Mouse (Mus musculus) midbrain, embryonic 12.5 days (tissue): Measurements from ENCODE around the gene Csrnp2. TPM values are rescaled to one million over a fixed set of nuclear protein-coding genes. Genes with fewer than 3 reads are reported as not detected.

ENCODE experiments used
- polyA plus RNA-seq: library from polyadenylated mRNA; unstranded; fragments of >200 nt; fragmentation: Nextera tagmentation; extraction: Ambion mirVana; gene quantifications from 2 replicates; pipeline ENCODE4 v1.2.1, GENCODE M21; 2016

The Csrnp2 gene
- polyA plus RNA-seq, 1 experiment from 2014 or later, result 37.1 TPM

Other genes with a start within 250 kb of the Csrnp2 start
- not detected in 2 replicates for gene Tmprss12, start 214.7 kb downstream of the Csrnp2 start, polyA plus RNA-seq
- 4.5 and 4.7 TPM in 2 replicates for gene Mettl7a1, start 191.3 kb downstream of the Csrnp2 start, polyA plus RNA-seq
- gene Mettl7a3, start 160.6 kb downstream of the Csrnp2 start, polyA plus RNA-seq, result not detected in 2 replicates
- gene Methig1, start 142.3 kb downstream of the Csrnp2 start, polyA plus RNA-seq, result not detected in 2 replicates
- gene Mettl7a2, start 142.3 kb downstream of the Csrnp2 start, polyA plus RNA-seq, result not detected in 2 replicates
- not detected in 2 replicates for gene Higd1c, start 130.9 kb downstream of the Csrnp2 start, polyA plus RNA-seq
- gene Gm5475, start 73.3 kb downstream of the Csrnp2 start, polyA plus RNA-seq, result 0.11 and 0.14 TPM in 2 replicates
- gene Slc11a2, start 70.4 kb downstream of the Csrnp2 start, polyA plus RNA-seq, result 22.6 and 22.8 TPM in 2 replicates
- gene Letmd1, start 26.5 kb downstream of the Csrnp2 start, polyA plus RNA-seq, result 42.2 and 46.2 TPM in 2 replicates
- 50.3 and 51.1 TPM in 2 replicates for gene Tfcp2, start 56.5 kb upstream of the Csrnp2 start, polyA plus RNA-seq
- gene Pou6f1, start 104.5 kb upstream of the Csrnp2 start, polyA plus RNA-seq, result 32.4 and 34.4 TPM in 2 replicates
- 187 and 192 TPM in 2 replicates for gene Dazap2, start 119.9 kb upstream of the Csrnp2 start, polyA plus RNA-seq
- gene Smagp, start 141.5 kb upstream of the Csrnp2 start, polyA plus RNA-seq, result 4.1 and 5.5 TPM in 2 replicates
- 2.0 and 3.4 TPM in 2 replicates for gene Bin2, start 174.1 kb upstream of the Csrnp2 start, polyA plus RNA-seq
- 0.97 and 1.4 TPM in 2 replicates for gene Cela1, start 192.4 kb upstream of the Csrnp2 start, polyA plus RNA-seq
- gene Galnt6, start 233.9 kb upstream of the Csrnp2 start, polyA plus RNA-seq, result 0.08 and 0.18 TPM in 2 replicates